Mouse (Mus musculus) lung, postnatal 14 days (tissue): ENCODE data around the gene Mta3.
A peak's percentile ranks its signal among the peaks of the same experiment; 100 is the strongest.
"Not testable (repeated sequence)": the region's sequence is repeated elsewhere in the genome, so short reads cannot be mapped to it uniquely, and the experiment has no call there.

Experiments used
- DNase-seq: peaks from one replicate; pipeline ENCODE4 v3.0.0; 2021

Mta3 gene

GRCm38 (mm10) chr17:83709517-83709916 lies 3.6 kb downstream of the Mta3 start:
- DNase-seq, result not testable (repeated sequence)

GRCm38 (mm10) chr17:83710639-83711038 lies 4.7 kb downstream of the Mta3 start:
- no peak for DNase-seq

GRCm38 (mm10) chr17:83712341-83712740 lies 6.4 kb downstream of the Mta3 start:
- no peak for DNase-seq

GRCm38 (mm10) chr17:83720449-83720848 lies 14.5 kb downstream of the Mta3 start:
- no peak for DNase-seq

GRCm38 (mm10) chr17:83721157-83721556 lies 15.2 kb downstream of the Mta3 start:
- DNase-seq, result no peak

- DNase-seq, result no peak
Measured at GRCm38 (mm10) chr17:83723064-83723463, 17.1 kb downstream of the Mta3 start.

- no peak for DNase-seq
Measured at GRCm38 (mm10) chr17:83726496-83726895, 20.5 kb downstream of the Mta3 start.

GRCm38 (mm10) chr17:83727707-83728106 lies 21.7 kb downstream of the Mta3 start:
- no peak for DNase-seq

- no peak for DNase-seq
Measured at GRCm38 (mm10) chr17:83729029-83729428, 23.1 kb downstream of the Mta3 start.

GRCm38 (mm10) chr17:83730123-83730522 lies 24.2 kb downstream of the Mta3 start:
- no peak for DNase-seq

- DNase-seq, result peak; percentile 32
Measured at GRCm38 (mm10) chr17:83732166-83732629, 26.2 kb downstream of the Mta3 start.

GRCm38 (mm10) chr17:83732801-83733200 lies 26.8 kb downstream of the Mta3 start:
- DNase-seq, result peak; percentile 77

- no peak for DNase-seq
Measured at GRCm38 (mm10) chr17:83736701-83737100, 30.7 kb downstream of the Mta3 start.

GRCm38 (mm10) chr17:83737775-83738174 lies 31.8 kb downstream of the Mta3 start:
- DNase-seq, result no peak

- DNase-seq, result no peak
Measured at GRCm38 (mm10) chr17:83740135-83740676, 34.2 kb downstream of the Mta3 start.

GRCm38 (mm10) chr17:83741243-83741642 lies 35.3 kb downstream of the Mta3 start:
- no peak for DNase-seq

GRCm38 (mm10) chr17:83744231-83744824 lies 38.4 kb downstream of the Mta3 start:
- no peak for DNase-seq

- no peak for DNase-seq
Measured at GRCm38 (mm10) chr17:83747405-83748160, 41.6 kb downstream of the Mta3 start.

GRCm38 (mm10) chr17:83750216-83750950 lies 44.4 kb downstream of the Mta3 start:
- no peak for DNase-seq

- no peak for DNase-seq
Measured at GRCm38 (mm10) chr17:83753112-83753899, 47.3 kb downstream of the Mta3 start.

GRCm38 (mm10) chr17:83758096-83758495 lies 52.1 kb downstream of the Mta3 start:
- DNase-seq, result no peak

GRCm38 (mm10) chr17:83759547-83759946 lies 53.6 kb downstream of the Mta3 start:
- DNase-seq, result no peak

- DNase-seq, result no peak
Measured at GRCm38 (mm10) chr17:83764538-83764937, 58.6 kb downstream of the Mta3 start.
